Mouse (Mus musculus) testis, adult 2 months (tissue): Measurements from ENCODE around the gene Rpl18.

Experiments
- CTCF ChIP-seq: fragments of 200-500 bp; IDR thresholded peaks from 2 replicates; pipeline ENCODE4 v1.5.1; 2012; ENCODE audit warnings: low read depth, mild to moderate bottlenecking, inconsistent platforms, low read length, moderate library complexity; ENCODE audit not compliant: control insufficient read depth, insufficient read depth, insufficient replicate concordance
- POLR2A ChIP-seq: fragments of 200-500 bp; IDR thresholded peaks from 2 replicates; pipeline ENCODE4 v1.6.1; 2012; ENCODE audit warnings: low read depth, mild to moderate bottlenecking, inconsistent platforms, low read length, moderate library complexity; ENCODE audit not compliant: control insufficient read depth

GRCm38 (mm10) chr7:45749401-45749800, 34.1 kb downstream of the Rpl18 start:
- TF ChIP-seq CTCF (no peak), POLR2A (no peak)
